Mouse (Mus musculus) kidney, embryonic 14.5 days (tissue): ENCODE results near the gene As3mt. TPM values are rescaled to one million over a fixed set of nuclear protein-coding genes. Genes with fewer than 3 reads are reported as not detected.
"Not testable (repeated sequence)": the region's sequence is repeated elsewhere in the genome, so short reads cannot be mapped to it uniquely, and the experiment has no call there.

ENCODE experiments used
- ATAC-seq: fragments of 200-750 bp; cut with Nextera tagmentation; 2 replicates; pipeline ENCODE4 v1.8.0; 2017; ENCODE audit warnings: moderate number of reproducible peaks, mild to moderate bottlenecking, moderate TSS enrichment, moderate library complexity; ENCODE audit not compliant: low FRiP score, low TSS enrichment
- H3K27ac ChIP-seq: fragments of 300-500 bp; sonication (generic); 2 replicates; pipeline ENCODE4 v1.5.1; 2014; ENCODE audit warnings: low read depth, mild to moderate bottlenecking, low read length, moderate library complexity, mixed read lengths
- H3K27me3 ChIP-seq: fragments of 300-500 bp; sonication (generic); 2 replicates; pipeline ENCODE4 v1.6.1; 2014; ENCODE audit warnings: mild to moderate bottlenecking, low read length; ENCODE audit not compliant: control insufficient read depth, insufficient read depth
- H3K36me3 ChIP-seq: fragments of 300-500 bp; sonication (generic); 2 replicates; pipeline ENCODE4 v1.6.1; 2014; ENCODE audit warnings: low read length, mixed read lengths; ENCODE audit not compliant: control insufficient read depth, insufficient read depth
- H3K4me1 ChIP-seq: fragments of 300-500 bp; sonication (generic); 2 replicates; pipeline ENCODE4 v1.6.1; 2014; ENCODE audit warnings: low read length, mixed read lengths; ENCODE audit not compliant: control insufficient read depth, insufficient read depth
- H3K4me2 ChIP-seq: fragments of 300-500 bp; sonication (generic); replicated peaks from 2 replicates; pipeline ENCODE4 v1.6.1; 2014; ENCODE audit warnings: low read depth, mild to moderate bottlenecking, low read length
- H3K4me3 ChIP-seq: fragments of 300-500 bp; sonication (generic); 2 replicates; pipeline ENCODE4 v1.5.1; 2014; ENCODE audit warnings: mild to moderate bottlenecking, low read length
- H3K9ac ChIP-seq: fragments of 300-500 bp; sonication (generic); 2 replicates; pipeline ENCODE4 v1.6.1; 2014; ENCODE audit warnings: low read depth, mild to moderate bottlenecking, low read length, moderate library complexity
- H3K9me3 ChIP-seq: fragments of 300-500 bp; sonication (generic); 2 replicates; pipeline ENCODE4 v1.6.1; 2016; ENCODE audit warnings: low read length; ENCODE audit not compliant: control insufficient read depth
- WGBS: fragments of 180-500 bp; shearing (Covaris S2); extraction: QIAGEN DNeasy Blood & Tissue Kit; methylation state at CpG from one replicate; pipeline ENCODE4 v1.1.7; 2014; 5-methylcytosine and 5-hydroxymethylcytosine counted together
- polyA plus RNA-seq: library from polyadenylated mRNA; unstranded; fragments of >200 nt; fragmentation: Nextera tagmentation; extraction: Ambion mirVana; gene quantifications from 2 replicates; pipeline ENCODE4 v1.2.1, GENCODE M21; 2014

The As3mt gene
- polyA plus RNA-seq, 1 experiment from 2014 or later, result 39.0 TPM

DNA sequence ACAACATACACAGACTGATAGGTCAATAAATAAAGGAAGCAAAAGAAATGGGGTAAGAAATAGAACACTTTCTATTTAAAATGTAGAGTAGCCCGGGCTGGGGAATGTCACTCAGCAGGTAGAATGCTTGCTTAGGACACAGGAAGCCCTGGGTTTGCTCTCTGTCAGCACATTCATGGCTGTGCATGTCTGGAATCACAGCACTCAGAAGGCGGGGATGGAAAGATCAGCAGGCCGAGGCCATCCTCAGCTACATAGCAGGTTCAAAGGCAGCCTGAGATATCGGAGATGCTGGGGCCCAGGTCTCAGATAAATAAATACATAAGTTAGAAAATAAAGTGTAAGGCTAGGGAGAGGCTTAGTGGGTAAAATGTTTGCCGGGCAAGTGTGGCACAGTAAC lies 45.0 kb downstream of the As3mt start:
- Histone ChIP-seq H3K4me3 (no peak overlapping the region), H3K4me2 (no peak overlapping the region), H3K27me3 (no peaks in the 10 kb centered on the region; the same call in 1 of the 2 replicates), H3K27ac (no peak overlapping the region), H3K4me1 (no peaks in the 10 kb centered on the region), H3K9me3 (no peaks in the 10 kb centered on the region), H3K36me3 (no peaks in the 10 kb centered on the region), H3K9ac (no peak overlapping the region)
- ATAC-seq, result no peak
- 90% methylated on average over 5 of the region's 5 CpGs for WGBS

GRCm38 (mm10) chr19:46755066-46755465 lies 47.8 kb downstream of the As3mt start:
- ATAC-seq, result no peak
- H3K4me3 ChIP-seq, result no peak overlapping the region
- H3K27ac ChIP-seq, result no peak overlapping the region
- WGBS, result 46% methylated on average over 9 of the region's 9 CpGs
- H3K36me3 ChIP-seq, result no peaks in the 10 kb centered on the region
- H3K9me3 ChIP-seq, result no peaks in the 10 kb centered on the region
- no peak overlapping the region for H3K4me2 ChIP-seq
- H3K4me1 ChIP-seq, result no peaks in the 10 kb centered on the region
- no peak overlapping the region for H3K9ac ChIP-seq
- H3K27me3 ChIP-seq, result no peaks in the 10 kb centered on the region; the same call in 1 of the 2 replicates

GRCm38 (mm10) chr19:46756221-46756620 lies 49.0 kb downstream of the As3mt start:
- no peak overlapping the region for H3K4me2 ChIP-seq
- H3K36me3 ChIP-seq, result no peaks in the 10 kb centered on the region
- no peak for ATAC-seq
- no peak overlapping the region for H3K27ac ChIP-seq
- whole genome bisulfite sequencing, result 94% methylated on average over 4 of the region's 4 CpGs
- no peak overlapping the region for H3K9ac ChIP-seq
- no peaks in the 10 kb centered on the region for H3K4me1 ChIP-seq
- H3K27me3 ChIP-seq, result no peaks in the 10 kb centered on the region; the same call in 1 of the 2 replicates
- no peak overlapping the region for H3K4me3 ChIP-seq
- H3K9me3 ChIP-seq, result no peaks in the 10 kb centered on the region

DNA sequence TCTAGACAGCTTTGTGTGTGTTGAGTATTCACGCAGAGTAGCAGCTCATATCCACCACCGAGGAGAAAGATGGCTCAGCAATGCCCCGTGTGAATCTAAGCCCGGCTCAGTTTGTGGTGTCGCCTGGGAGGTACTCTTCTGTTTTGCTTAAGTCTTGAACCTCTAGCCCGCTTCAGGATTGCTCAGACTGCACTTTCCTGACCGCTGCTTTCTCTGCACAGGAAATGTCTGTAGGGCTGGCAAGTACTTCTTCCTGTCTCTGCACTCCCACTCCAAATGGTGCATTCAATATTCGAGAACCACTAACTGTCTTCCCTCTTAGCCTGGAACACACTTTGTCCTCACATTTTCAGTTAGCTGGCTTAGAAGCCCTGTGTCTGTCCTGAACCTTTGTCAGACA lies 51.8 kb downstream of the As3mt start:
- Histone ChIP-seq H3K4me3 (no peak overlapping the region), H3K4me2 (no peak overlapping the region), H3K36me3 (no peaks in the 10 kb centered on the region), H3K9me3 (no peaks in the 10 kb centered on the region), H3K9ac (no peak overlapping the region), H3K27me3 (peaks cover 10% of the 10 kb centered on the region), H3K4me1 (peaks cover 9% of the 10 kb centered on the region; the same call in 1 of the 2 replicates), H3K27ac (no peak overlapping the region)
- 71% methylated on average over 8 of the region's 8 CpGs for WGBS
- no peak for ATAC-seq

DNA sequence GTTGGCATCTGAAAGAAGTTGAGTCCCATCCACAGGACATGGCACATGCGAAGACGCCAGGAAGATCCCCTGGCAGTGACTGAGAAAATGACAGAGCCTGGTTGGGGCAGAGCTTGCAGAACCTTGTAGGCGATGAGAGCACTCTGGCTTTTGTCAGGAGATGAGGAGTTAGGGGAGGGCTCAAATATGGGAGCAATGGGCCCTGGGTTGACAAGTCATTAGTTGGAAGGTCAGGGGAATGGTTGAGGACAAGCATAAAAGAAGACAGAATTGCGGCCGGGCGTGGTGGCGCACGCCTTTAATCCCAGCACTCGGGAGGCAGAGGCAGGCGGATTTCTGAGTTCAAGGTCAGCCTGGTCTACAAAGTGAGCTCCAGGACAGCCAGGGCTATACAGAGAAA lies 52.7 kb downstream of the As3mt start:
- Histone ChIP-seq H3K4me1 (peaks cover 15% of the 10 kb centered on the region; the same call in 1 of the 2 replicates), H3K27me3 (peaks cover 13% of the 10 kb centered on the region)
- not testable (repeated sequence) for H3K36me3 ChIP-seq, H3K4me3 ChIP-seq, H3K27ac ChIP-seq, H3K9me3 ChIP-seq, ATAC-seq, H3K9ac ChIP-seq, H3K4me2 ChIP-seq
- 87% methylated on average over 10 of the region's 10 CpGs for WGBS

GRCm38 (mm10) chr19:46760375-46761160 lies 53.3 kb downstream of the As3mt start:
- Histone ChIP-seq H3K27ac (no peak overlapping the region), H3K36me3 (no peaks in the 10 kb centered on the region), H3K9me3 (no peaks in the 10 kb centered on the region), H3K4me2 (peak overlapping the region; percentile 90), H3K4me1 (peaks cover 15% of the 10 kb centered on the region; the same call in 1 of the 2 replicates), H3K9ac (no peak overlapping the region), H3K4me3 (peak overlapping the region; percentile 85), H3K27me3 (peaks cover 13% of the 10 kb centered on the region)
- ATAC-seq, result peak; percentile 68
- WGBS, result 20% methylated on average over 29 of the region's 29 CpGs

DNA sequence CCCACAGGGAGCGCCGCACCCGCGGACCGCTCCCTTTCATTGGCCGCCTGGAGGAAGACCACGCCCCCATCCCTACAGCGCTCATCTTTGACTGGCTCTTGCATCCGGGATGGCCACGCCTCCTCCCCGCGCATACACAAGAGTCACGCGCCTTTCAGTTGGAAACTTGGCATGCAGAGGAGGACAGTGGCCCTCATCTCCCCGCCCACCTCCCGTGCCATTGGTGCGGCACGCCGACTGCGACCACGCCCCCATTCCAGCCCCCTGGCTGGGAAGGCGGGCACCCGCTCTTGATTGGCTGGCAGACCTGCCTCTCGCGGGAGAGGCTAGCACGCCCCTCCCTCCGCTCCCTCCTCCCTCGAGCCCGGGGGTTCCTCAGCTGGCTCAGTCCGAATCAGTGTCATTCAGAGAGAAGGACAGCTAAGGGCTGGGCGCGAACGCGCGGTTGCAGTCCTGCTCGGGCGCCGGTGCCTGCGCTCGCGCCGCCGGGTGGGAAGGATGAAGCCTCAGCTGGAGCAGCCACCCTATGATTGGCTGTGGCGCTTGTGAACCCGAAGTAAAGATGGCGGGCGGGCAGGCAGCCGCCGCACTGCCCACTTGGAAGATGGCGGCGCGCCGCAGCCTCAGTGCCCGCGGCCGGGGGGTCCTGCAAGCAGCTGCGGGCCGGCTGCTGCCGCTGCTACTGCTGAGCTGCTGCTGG lies 54.1 kb downstream of the As3mt start, which contains the start of gene Cnnm2:
TSS of gene Cnnm2 (plus strand) at position 350 of the 700 bp plus-strand sequence.
- H3K4me3 ChIP-seq, result peak within 1 kb of the TSS; percentile 85
- peak; percentile 98 for ATAC-seq
- H3K9ac ChIP-seq, result peak within 1 kb of the TSS; percentile 79
- H3K27me3 ChIP-seq, result peaks cover 13% of the 10 kb centered on the region
- no peaks in the 10 kb centered on the region for H3K9me3 ChIP-seq
- H3K27ac ChIP-seq, result peak within 1 kb of the TSS; percentile 47; the same call in 1 of the 2 replicates
- under 1% methylated on average over 59 of the region's 59 CpGs for WGBS
- H3K4me1 ChIP-seq, result peaks cover 15% of the 10 kb centered on the region; the same call in 1 of the 2 replicates
- H3K36me3 ChIP-seq, result no peaks in the 10 kb centered on the region
- peak within 1 kb of the TSS; percentile 95 for H3K4me2 ChIP-seq

DNA sequence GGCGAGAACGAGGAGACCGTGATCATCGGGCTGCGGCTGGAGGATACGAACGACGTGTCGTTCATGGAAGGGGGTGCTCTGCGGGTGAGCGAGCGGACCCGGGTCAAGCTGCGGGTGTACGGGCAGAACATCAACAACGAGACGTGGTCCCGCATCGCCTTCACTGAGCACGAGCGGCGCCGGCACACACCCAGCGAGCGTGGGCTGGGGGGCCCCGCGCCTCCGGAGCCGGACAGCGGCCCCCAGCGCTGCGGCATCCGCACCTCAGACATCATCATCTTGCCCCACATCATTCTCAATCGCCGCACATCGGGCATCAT lies 54.7 kb downstream of the As3mt start:
- peak; percentile 0; the same call in 1 of the 2 replicates for ATAC-seq
- Histone ChIP-seq H3K36me3 (no peaks in the 10 kb centered on the region), H3K9me3 (no peaks in the 10 kb centered on the region), H3K27me3 (peaks cover 13% of the 10 kb centered on the region), H3K4me1 (peaks cover 15% of the 10 kb centered on the region; the same call in 1 of the 2 replicates), H3K4me3 (peak overlapping the region; percentile 85), H3K9ac (peak overlapping the region; percentile 79), H3K4me2 (peak overlapping the region; percentile 95), H3K27ac (peak overlapping the region; percentile 47; the same call in 1 of the 2 replicates)
- whole genome bisulfite sequencing, result under 1% methylated on average over 29 of the region's 36 CpGs
